Mouse (Mus musculus) liver, postnatal 0 days (tissue): ENCODE results near the gene Hyal1.

ENCODE experiments used
- CTCF ChIP-seq: sonication (generic); IDR thresholded peaks from 2 replicates; pipeline ENCODE4 v1.5.1; 2016; ENCODE audit warnings: antibody characterized with exemption, low read depth
- EP300 ChIP-seq: IDR thresholded peaks from 2 replicates; pipeline ENCODE4 v1.6.1; 2016; ENCODE audit warnings: antibody characterized with exemption, low read depth, mild to moderate bottlenecking

DNA sequence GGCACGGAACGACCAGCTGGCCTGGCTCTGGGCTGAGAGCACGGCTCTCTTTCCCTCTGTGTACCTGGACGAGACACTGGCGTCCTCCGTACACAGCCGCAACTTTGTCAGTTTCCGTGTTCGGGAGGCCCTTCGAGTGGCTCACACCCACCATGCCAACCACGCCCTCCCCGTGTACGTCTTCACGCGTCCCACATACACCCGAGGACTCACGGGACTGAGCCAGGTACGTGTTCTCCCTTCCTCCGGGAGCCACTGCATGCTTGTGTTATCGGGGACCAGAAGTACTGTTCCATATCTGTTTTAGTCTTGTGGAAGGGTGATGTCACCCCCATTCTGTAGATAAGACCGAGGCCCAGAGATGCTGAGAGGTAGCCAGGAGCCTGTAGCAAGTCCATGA, 5.9 kb upstream of the Hyal1 start:
- peak; percentile 84 for TF ChIP-seq EP300
- no peak for TF ChIP-seq CTCF
